Mouse (Mus musculus): Measurements from ENCODE around the gene Csn2. TPM values are rescaled to one million over a fixed set of nuclear protein-coding genes. Genes with fewer than 3 reads are reported as not detected.

The Csn2 gene
- not detected in 2 replicates for polyA plus RNA-seq (2015; fragmentation: Nextera tagmentation; extraction: Ambion mirVana)

- WGBS = 74% methylated on average over 3 of the region's 3 CpGs
Measured at GRCm38 (mm10) chr5:87699530-87699929, at the start of gene Csn2. TSS of gene Csn2 (minus strand) at chr5:87699630.

GRCm38 (mm10) chr5:87734821-87735220 lies 35.4 kb upstream of the Csn2 start:
- ATAC-seq = no peak

More at GRCm38 (mm10) chr5:87699530-87699929, at the start of gene Csn2:
- Histone ChIP-seq H3K4me1 (replicated peaks) (no peaks in the 10 kb centered on the region), H3K9ac (no peak within 1 kb of the TSS), H3K4me2 (replicated peaks) (no peak within 1 kb of the TSS), H3K27me3 (replicated peaks) (no peaks in the 10 kb centered on the region), H3K27ac (no peak within 1 kb of the TSS), H3K4me3 (replicated peaks) (no peak within 1 kb of the TSS), H3K36me3 (no peaks in the 10 kb centered on the region), H3K9me3 (no peaks in the 10 kb centered on the region)
- no peak for ATAC-seq

GRCm38 (mm10) chr5:87705891-87706290 lies 6.5 kb upstream of the Csn2 start:
- ATAC-seq = no peak
- H3K9ac ChIP-seq = no peak overlapping the region
- H3K27ac ChIP-seq = no peak overlapping the region
- no peaks in the 10 kb centered on the region for H3K9me3 ChIP-seq
- WGBS = 64% methylated on average over 1 of the region's 1 CpGs
- H3K27me3 ChIP-seq (replicated peaks) = no peaks in the 10 kb centered on the region
- H3K4me2 ChIP-seq (replicated peaks) = no peak overlapping the region
- no peaks in the 10 kb centered on the region for H3K4me1 ChIP-seq (replicated peaks)
- no peaks in the 10 kb centered on the region for H3K36me3 ChIP-seq
- H3K4me3 ChIP-seq (replicated peaks) = no peak overlapping the region

More at GRCm38 (mm10) chr5:87734821-87735220, 35.4 kb upstream of the Csn2 start:
- H3K4me2 ChIP-seq (replicated peaks) = no peak overlapping the region
- H3K9ac ChIP-seq = no peak overlapping the region
- H3K36me3 ChIP-seq = no peaks in the 10 kb centered on the region
- H3K9me3 ChIP-seq = no peaks in the 10 kb centered on the region
- H3K27me3 ChIP-seq (replicated peaks) = no peaks in the 10 kb centered on the region
- H3K4me1 ChIP-seq (replicated peaks) = no peaks in the 10 kb centered on the region
- no peak overlapping the region for H3K4me3 ChIP-seq (replicated peaks)
- no peak overlapping the region for H3K27ac ChIP-seq

- Histone ChIP-seq H3K36me3 (no peaks in the 10 kb centered on the region), H3K4me3 (replicated peaks) (no peak within 1 kb of the TSS), H3K4me1 (replicated peaks) (no peaks in the 10 kb centered on the region), H3K27me3 (replicated peaks) (no peaks in the 10 kb centered on the region), H3K9ac (no peak within 1 kb of the TSS), H3K4me2 (replicated peaks) (no peak within 1 kb of the TSS), H3K9me3 (no peaks in the 10 kb centered on the region), H3K27ac (no peak within 1 kb of the TSS)
- ATAC-seq = no peak
Measured at GRCm38 (mm10) chr5:87665908-87666307, 33.5 kb downstream of the Csn2 start, which contains the start of gene Csn1s1. TSS of gene Csn1s1 (plus strand) at chr5:87666208.

GRCm38 (mm10) chr5:87642787-87643186 lies 56.6 kb downstream of the Csn2 start:
- Histone ChIP-seq H3K4me3 (replicated peaks) (no peak overlapping the region), H3K27me3 (replicated peaks) (no peaks in the 10 kb centered on the region), H3K4me2 (replicated peaks) (no peak overlapping the region), H3K36me3 (no peaks in the 10 kb centered on the region), H3K27ac (no peak overlapping the region), H3K4me1 (replicated peaks) (no peaks in the 10 kb centered on the region), H3K9me3 (no peaks in the 10 kb centered on the region), H3K9ac (no peak overlapping the region)
- ATAC-seq = peak; percentile 51; the same call in 1 of the 2 replicates

Other genes starting within 250 kb of the Csn2 start
- not detected in 2 replicates for gene Ugt2a2, start 217.4 kb downstream of the Csn2 start, polyA plus RNA-seq (2015; fragmentation: Nextera tagmentation; extraction: Ambion mirVana)
- gene Gm43638, start 212.8 kb downstream of the Csn2 start, polyA plus RNA-seq (2015; fragmentation: Nextera tagmentation; extraction: Ambion mirVana) = not detected in 2 replicates
- gene Ugt2a1, start 208.8 kb downstream of the Csn2 start, polyA plus RNA-seq (2015; fragmentation: Nextera tagmentation; extraction: Ambion mirVana) = not detected in 2 replicates
- 43.0 and 49.7 TPM in 2 replicates for gene Sult1b1, start 161.4 kb downstream of the Csn2 start, polyA plus RNA-seq (2015; fragmentation: Nextera tagmentation; extraction: Ambion mirVana)
- 43.6 and 56.5 TPM in 2 replicates for gene Sult1d1, start 130.6 kb downstream of the Csn2 start, polyA plus RNA-seq (2015; fragmentation: Nextera tagmentation; extraction: Ambion mirVana)
- gene Sult1e1, start 108.0 kb downstream of the Csn2 start, polyA plus RNA-seq (2015; fragmentation: Nextera tagmentation; extraction: Ambion mirVana) = not detected in 2 replicates
- gene Csn1s1, start 33.4 kb downstream of the Csn2 start, polyA plus RNA-seq (2015; fragmentation: Nextera tagmentation; extraction: Ambion mirVana) = not detected in 2 replicates
- not detected in 2 replicates for gene Csn1s2a, start 74.9 kb upstream of the Csn2 start, polyA plus RNA-seq (2015; fragmentation: Nextera tagmentation; extraction: Ambion mirVana)
- gene Csn1s2b, start 108.5 kb upstream of the Csn2 start, polyA plus RNA-seq (2015; fragmentation: Nextera tagmentation; extraction: Ambion mirVana) = not detected in 2 replicates
- not detected in 2 replicates for gene Prr27, start 126.1 kb upstream of the Csn2 start, polyA plus RNA-seq (2015; fragmentation: Nextera tagmentation; extraction: Ambion mirVana)
- gene Odam, start 185.4 kb upstream of the Csn2 start, polyA plus RNA-seq (2015; fragmentation: Nextera tagmentation; extraction: Ambion mirVana) = not detected in 2 replicates
- gene Csn3, start 225.9 kb upstream of the Csn2 start, polyA plus RNA-seq (2015; fragmentation: Nextera tagmentation; extraction: Ambion mirVana) = 0.13 and 0.37 TPM in 2 replicates